Mouse (Mus musculus) cortical plate, adult 2 months (tissue): ENCODE data around the gene Gm5728.
"Not testable (repeated sequence)": the region's sequence is repeated elsewhere in the genome, so short reads cannot be mapped to it uniquely, and the experiment has no call there.

Experiments
- CTCF ChIP-seq: fragments of 200-500 bp; IDR thresholded peaks from 2 replicates; pipeline ENCODE4 v1.5.1; 2011; ENCODE audit warnings: mild to moderate bottlenecking, control low read depth, low read length; ENCODE audit not compliant: insufficient read depth; ENCODE audit errors: extremely low read depth
- POLR2A ChIP-seq: fragments of 200-500 bp; IDR thresholded peaks from 2 replicates; pipeline ENCODE4 v1.6.1; 2011; ENCODE audit warnings: mild to moderate bottlenecking, low read length, control low read depth; ENCODE audit not compliant: insufficient read depth; ENCODE audit errors: extremely low read depth

DNA sequence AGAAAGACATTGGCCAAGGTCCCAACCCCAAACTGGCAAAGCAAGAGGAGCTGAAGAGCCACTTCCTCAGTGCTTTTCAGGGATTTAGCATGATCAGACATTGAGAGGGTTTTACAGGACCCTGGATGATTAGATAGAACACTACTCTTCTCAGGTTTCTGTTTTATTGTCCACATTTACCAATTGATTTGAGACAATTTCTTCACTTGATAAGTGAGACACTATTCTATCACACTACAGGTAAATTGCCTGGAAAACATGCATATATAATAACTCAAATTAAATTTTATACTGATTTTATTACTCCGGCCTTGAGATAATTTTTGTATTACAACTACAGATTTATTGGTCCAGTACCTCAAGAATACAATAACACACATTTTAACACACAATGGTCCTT, at the start of gene Gm5728:
- not testable (repeated sequence) for TF ChIP-seq CTCF, POLR2A
